Mouse (Mus musculus): ENCODE results near the gene Zcchc14. TPM values are rescaled to one million over a fixed set of nuclear protein-coding genes. Genes with fewer than 3 reads are reported as not detected.

The Zcchc14 gene
- total RNA-seq (2012; rRNA removed) (not detected in 2 replicates), total RNA-seq (2014; rRNA removed) (not detected in 2 replicates), polyA plus RNA-seq (2012; ENCODE audit: insufficient read length, low read depth) (not detected in 2 replicates)

GRCm38 (mm10) chr8:121652774-121653323, at the start of gene Zcchc14:
Gene Zcchc14 (minus strand): TSS chr8:121652901.
- Histone ChIP-seq H3K4me2 (ENCODE audit: insufficient read depth, low read depth, poor library complexity, severe bottlenecking) (no peak within 1 kb of the TSS), H3K79me2 (replicated peaks; ENCODE audit: control insufficient read depth, extremely low read depth, insufficient read depth, poor library complexity, severe bottlenecking) (no peaks in the 10 kb centered on the region), H3K27ac (ENCODE audit: insufficient read depth, low read depth) (no peak within 1 kb of the TSS), H3K36me3 (replicated peaks in 1 of 2; ENCODE audit: control insufficient read depth in 1 of 2, insufficient read depth in 1 of 2, low read length in 1 of 2) (no peaks in the 10 kb centered on the region), H3K9me3 (replicated peaks; ENCODE audit: low read length) (peaks cover 30% of the 10 kb centered on the region), H3K4me3 (replicated peaks in 1 of 3; ENCODE audit: low read depth in 2 of 3, low read length in 2 of 3, poor library complexity in 1 of 3) (no peak within 1 kb of the TSS), H3K9ac (ENCODE audit: insufficient read depth, low read depth) (no peak within 1 kb of the TSS), H3K27me3 (replicated peaks) (peaks cover 59% of the 10 kb centered on the region), H3K4me1 (ENCODE audit: control insufficient read depth in 1 of 2, insufficient read depth in 2 of 2) (no peaks in the 10 kb centered on the region)
- in situ Hi-C loops (cut with MboI; ENCODE audit: low pct_ligation_motif_present, low pct_unique_long_range_greater_than_20kb, low sequenced_read_pairs), result no loop called here
- DNase-seq (ENCODE audit: extremely low read depth), result no peak
- dilution Hi-C loops (cut with MboI; ENCODE audit: extremely low pct_ligation_motif_present, extremely low pct_unique_long_range_greater_than_20kb, low sequenced_read_pairs), result no loop called here
- no peak for TF ChIP-seq NRF1 (IDR thresholded peaks at IDR 0.05; ENCODE audit: low read depth, low read length)
- TF ChIP-seq EP300 (IDR thresholded peaks at IDR 0.05; ENCODE audit: low read length), result no peak
- TF ChIP-seq CTCF (conservative IDR thresholded peaks at IDR 0.05 in 1 of 2, IDR thresholded peaks at IDR 0.05 in 1 of 2; ENCODE audit: low read depth in 2 of 2, low read length in 2 of 2), result no peak
- TF ChIP-seq POLR2A (IDR thresholded peaks at IDR 0.05; ENCODE audit: low read depth, low read length), result no peak
- no peak for TF ChIP-seq PAX5 (IDR thresholded peaks at IDR 0.05; ENCODE audit: low read length)
- TF ChIP-seq CHD2 (IDR thresholded peaks at IDR 0.05; ENCODE audit: low read length), result no peak
- TF ChIP-seq JUND (conservative IDR thresholded peaks at IDR 0.05; ENCODE audit: low read depth, low read length), result no peak

GRCm38 (mm10) chr8:121699936-121700335, 47.2 kb upstream of the Zcchc14 start:
- no peak overlapping the region for H3K4me2 ChIP-seq (ENCODE audit: insufficient read depth, low read depth, poor library complexity, severe bottlenecking)
- H3K9me3 ChIP-seq (replicated peaks; ENCODE audit: low read length), result peaks cover 11% of the 10 kb centered on the region
- no peak overlapping the region for H3K4me3 ChIP-seq (replicated peaks in 1 of 3; ENCODE audit: low read depth in 2 of 3, low read length in 2 of 3, poor library complexity in 1 of 3)
- peaks cover 71% of the 10 kb centered on the region for H3K27me3 ChIP-seq (replicated peaks)
- H3K9ac ChIP-seq (ENCODE audit: insufficient read depth, low read depth), result no peak overlapping the region
- peaks cover 8 to 14% of the 10 kb centered on the region in 2 experiments for H3K4me1 ChIP-seq (ENCODE audit: control insufficient read depth in 1 of 2, insufficient read depth in 2 of 2)
- in situ Hi-C loops (cut with MboI; ENCODE audit: low pct_ligation_motif_present, low pct_unique_long_range_greater_than_20kb, low sequenced_read_pairs) (loop anchor here (5.0 kb wide), 1 partner anchor 52 kb away; no protein-coding TSS in a partner anchor), dilution Hi-C loops (cut with MboI; ENCODE audit: extremely low pct_ligation_motif_present, extremely low pct_unique_long_range_greater_than_20kb, low sequenced_read_pairs) (no loop called here)
- no peak overlapping the region for H3K27ac ChIP-seq (ENCODE audit: insufficient read depth, low read depth)
- no peak for DNase-seq (ENCODE audit: extremely low read depth)
- H3K79me2 ChIP-seq (replicated peaks; ENCODE audit: control insufficient read depth, extremely low read depth, insufficient read depth, poor library complexity, severe bottlenecking), result no peaks in the 10 kb centered on the region
- TF ChIP-seq E2F4 (IDR thresholded peaks at IDR 0.05; ENCODE audit: insufficient replicate concordance, low read depth, low read length) (no peak), JUN (IDR thresholded peaks at IDR 0.05; ENCODE audit: insufficient read depth, low read depth, low read length) (no peak), SIN3A (IDR thresholded peaks at IDR 0.05; ENCODE audit: low read length) (no peak), CHD1 (IDR thresholded peaks at IDR 0.05; ENCODE audit: low read depth, low read length) (no peak), ZMIZ1 (IDR thresholded peaks at IDR 0.05; ENCODE audit: low read depth, low read length) (no peak), HCFC1 (IDR thresholded peaks at IDR 0.05; ENCODE audit: low read depth, low read length) (no peak), SMC3 (IDR thresholded peaks at IDR 0.05; ENCODE audit: low read depth, low read length) (no peak), MXI1 (IDR thresholded peaks at IDR 0.05; ENCODE audit: low read depth, low read length) (no peak), IRF4 (IDR thresholded peaks at IDR 0.05; ENCODE audit: low read depth, low read length) (no peak), NELFE (IDR thresholded peaks at IDR 0.05; ENCODE audit: low read depth, low read length) (no peak), USF1 (IDR thresholded peaks at IDR 0.05; ENCODE audit: low read depth, low read length) (no peak), UBTF (IDR thresholded peaks at IDR 0.05; ENCODE audit: low read depth, low read length) (no peak), POLR2AphosphoS2 (IDR thresholded peaks at IDR 0.05; ENCODE audit: low read depth, low read length) (no peak), MYC (IDR thresholded peaks at IDR 0.05; ENCODE audit: low read depth, low read length) (no peak), RAD21 (IDR thresholded peaks at IDR 0.05; ENCODE audit: low read depth, low read length) (no peak), BHLHE40 (IDR thresholded peaks at IDR 0.05; ENCODE audit: low read depth, low read length) (no peak), JUND (conservative IDR thresholded peaks at IDR 0.05; ENCODE audit: low read depth, low read length) (no peak), ELF1 (IDR thresholded peaks at IDR 0.05; ENCODE audit: low read depth, low read length) (no peak), MEF2A (IDR thresholded peaks at IDR 0.05; ENCODE audit: borderline replicate concordance, low read depth, low read length) (no peak), ZNF384 (IDR thresholded peaks at IDR 0.05; ENCODE audit: low read depth, low read length) (no peak)
- H3K36me3 ChIP-seq (replicated peaks in 1 of 2; ENCODE audit: control insufficient read depth in 1 of 2, insufficient read depth in 1 of 2, low read length in 1 of 2), result no peaks in the 10 kb centered on the region

All from CH12.LX (cell line).